Mouse (Mus musculus): ENCODE results near the gene Slc6a16.

- TF ChIP-seq EP300 (IDR thresholded peaks at IDR 0.05) (no peak), CTCF (IDR thresholded peaks at IDR 0.05) (0 out of 2 replicates have a peak, but pooled peaks have one; percentile 12)
Measured at GRCm38 (mm10) chr7:45193406-45193805, 47.5 kb upstream of the Slc6a16 start.

Data from lung, postnatal 0 days (tissue).